Mouse (Mus musculus): ENCODE data around the gene Bglap2.

GRCm38 (mm10) chr3:88352907-88353306 lies 25.6 kb downstream of the Bglap2 start:
- TF ChIP-seq CTCF (IDR thresholded peaks at IDR 0.05; ENCODE audit: borderline replicate concordance, insufficient read depth, low read length) (no peak), POLR2A (IDR thresholded peaks at IDR 0.05; ENCODE audit: low read depth, low read length) (no peak)
